Mouse (Mus musculus): ENCODE results near the gene Olfr1325.
"Not testable (repeated sequence)": the region's sequence is repeated elsewhere in the genome, so short reads cannot be mapped to it uniquely, and the experiment has no call there.

DNA sequence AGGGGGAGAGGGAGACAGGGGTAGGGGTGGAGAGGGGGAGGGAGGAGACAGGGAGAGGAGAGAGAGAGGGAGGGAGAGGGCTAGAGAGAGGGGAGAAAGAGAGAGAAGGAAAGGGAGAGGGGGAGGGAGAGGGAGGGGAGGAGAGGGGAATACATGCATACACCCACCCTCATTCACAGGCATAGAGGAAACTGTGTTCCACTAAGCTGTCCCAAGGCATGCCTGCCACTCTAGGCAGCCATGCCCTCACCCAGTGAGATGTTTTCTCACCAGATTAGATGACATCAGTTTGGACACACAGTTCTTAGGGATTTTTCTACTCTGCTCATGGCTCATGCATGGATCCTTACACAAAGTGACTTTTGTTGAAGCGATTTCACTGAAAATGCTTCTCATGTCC, 53.9 kb downstream of the Olfr1325 start:
- not testable (repeated sequence) for TF ChIP-seq CTCF, EP300 (IDR thresholded peaks at IDR 0.05)
